Mouse (Mus musculus) limb, embryonic 10.5 days (tissue): ENCODE data around the gene Kansl2. TPM values are rescaled to one million over a fixed set of nuclear protein-coding genes. Genes with fewer than 3 reads are reported as not detected.

Experiments
- DNase-seq: peaks from one replicate; pipeline ENCODE4 v3.0.0-alpha.2; 2017; ENCODE audit warnings: low spot score
- H3K27ac ChIP-seq: fragments of 300-500 bp; sonication (generic); 2 replicates; pipeline ENCODE4 v1.5.1; 2016; ENCODE audit warnings: mild to moderate bottlenecking
- H3K27me3 ChIP-seq: fragments of 300-500 bp; sonication (generic); 2 replicates; pipeline ENCODE4 v1.6.1; 2016; ENCODE audit warnings: low read depth, mild to moderate bottlenecking; ENCODE audit not compliant: poor library complexity, severe bottlenecking
- H3K36me3 ChIP-seq: fragments of 300-500 bp; sonication (generic); 2 replicates; pipeline ENCODE4 v1.6.1; 2016; ENCODE audit warnings: mild to moderate bottlenecking, moderate library complexity
- H3K4me1 ChIP-seq: fragments of 300-500 bp; sonication (generic); 2 replicates; pipeline ENCODE4 v1.6.1; 2016
- H3K4me3 ChIP-seq: fragments of 300-500 bp; sonication (generic); 2 replicates; pipeline ENCODE4 v1.5.1; 2016; ENCODE audit warnings: mild to moderate bottlenecking, moderate library complexity
- H3K9me3 ChIP-seq: fragments of 300-500 bp; sonication (generic); replicated peaks from 2 replicates; pipeline ENCODE4 v1.6.1; 2016; ENCODE audit warnings: mild to moderate bottlenecking
- WGBS: fragments of 180-500 bp; shearing (Covaris S2); methylation state at CpG from one replicate; pipeline ENCODE4 v1.1.7; 2016; 5-methylcytosine and 5-hydroxymethylcytosine counted together
- microRNA-seq: library from miRNA; unstranded; fragments of <30 nt; microRNA quantifications from one replicate; pipeline ENCODE4, GENCODE M21; 2017
- polyA plus RNA-seq: library from polyadenylated mRNA; unstranded; fragments of >200 nt; fragmentation: Nextera tagmentation; extraction: Ambion mirVana; gene quantifications from 2 replicates; pipeline ENCODE4 v1.2.1, GENCODE M21; 2016

Gene Kansl2
- polyA plus RNA-seq, 1 experiment from 2014 or later, result 181 TPM

GRCm38 (mm10) chr15:98475382-98475781 is 58.7 kb downstream of the Kansl2 start:
- no peaks in the 10 kb centered on the region for H3K9me3 ChIP-seq
- WGBS, result 55% methylated on average over 10 of the region's 10 CpGs
- peak; percentile 56 for DNase-seq
- no peaks in the 10 kb centered on the region for H3K27me3 ChIP-seq
- no peak overlapping the region for H3K27ac ChIP-seq
- H3K4me1 ChIP-seq, result no peaks in the 10 kb centered on the region
- no peaks in the 10 kb centered on the region for H3K36me3 ChIP-seq
- H3K4me3 ChIP-seq, result no peak overlapping the region

GRCm38 (mm10) chr15:98474958-98475357 is 59.1 kb downstream of the Kansl2 start:
- H3K4me3 ChIP-seq, result no peak overlapping the region
- H3K27me3 ChIP-seq, result no peaks in the 10 kb centered on the region
- no peaks in the 10 kb centered on the region for H3K36me3 ChIP-seq
- H3K27ac ChIP-seq, result no peak overlapping the region
- H3K4me1 ChIP-seq, result no peaks in the 10 kb centered on the region
- DNase-seq, result no peak
- 85% methylated on average over 10 of the region's 10 CpGs for WGBS
- H3K9me3 ChIP-seq, result no peaks in the 10 kb centered on the region

GRCm38 (mm10) chr15:98471539-98471938 is 62.5 kb downstream of the Kansl2 start:
- H3K27ac ChIP-seq, result no peak overlapping the region
- no peaks in the 10 kb centered on the region for H3K4me1 ChIP-seq
- 94% methylated on average over 13 of the region's 13 CpGs for WGBS
- H3K36me3 ChIP-seq, result no peaks in the 10 kb centered on the region
- H3K27me3 ChIP-seq, result no peaks in the 10 kb centered on the region
- no peak for DNase-seq
- H3K9me3 ChIP-seq, result no peaks in the 10 kb centered on the region
- no peak overlapping the region for H3K4me3 ChIP-seq

- no peak for DNase-seq
- Histone ChIP-seq H3K4me1 (no peaks in the 10 kb centered on the region), H3K4me3 (no peak within 1 kb of the TSS), H3K27ac (no peak within 1 kb of the TSS), H3K27me3 (no peaks in the 10 kb centered on the region), H3K9me3 (no peaks in the 10 kb centered on the region), H3K36me3 (no peaks in the 10 kb centered on the region)
- 90% methylated on average over 4 of the region's 4 CpGs for WGBS
Observed at GRCm38 (mm10) chr15:98469596-98469995, 64.5 kb downstream of the Kansl2 start, which contains the start of gene OR5BS1P. OR5BS1P (plus strand) TSS chr15:98469896.

Small RNA genes lying within 50 kb of the gene (microRNA-seq; reads per million reads assigned to microRNA genes)
- gene Mir1291, result 1.8 reads per million

Other genes starting within 250 kb of the Kansl2 start
- gene Zfp641, start 238.1 kb downstream of the Kansl2 start, polyA plus RNA-seq, result 0.08 and 0.11 TPM in 2 replicates
- not detected in 2 replicates for gene Olfr285, start 216.9 kb downstream of the Kansl2 start, polyA plus RNA-seq
- not detected in 2 replicates for gene Olfr284, start 193.3 kb downstream of the Kansl2 start, polyA plus RNA-seq
- not detected in 2 replicates for gene Olfr283, start 153.3 kb downstream of the Kansl2 start, polyA plus RNA-seq
- gene Olfr282, start 103.0 kb downstream of the Kansl2 start, polyA plus RNA-seq, result not detected in 2 replicates
- not detected in 2 replicates for gene Olfr281, start 81.7 kb downstream of the Kansl2 start, polyA plus RNA-seq
- gene OR5BS1P, start 64.4 kb downstream of the Kansl2 start, polyA plus RNA-seq, result not detected in 2 replicates
- 0.25 and 0.67 TPM in 2 replicates for gene Lalba, start 51.5 kb downstream of the Kansl2 start, polyA plus RNA-seq
- gene Olfr279, start 41.9 kb downstream of the Kansl2 start, polyA plus RNA-seq, result not detected in 2 replicates
- gene Ccnt1, start 36.7 kb upstream of the Kansl2 start, polyA plus RNA-seq, result 60.7 and 68.0 TPM in 2 replicates
- 0.28 TPM in 1 of 2 replicates, not detected in the other for gene 4930415O20Rik, start 36.7 kb upstream of the Kansl2 start, polyA plus RNA-seq
- 15.7 and 16.5 TPM in 2 replicates for gene Adcy6, start 75.8 kb upstream of the Kansl2 start, polyA plus RNA-seq
- gene Cacnb3, start 96.6 kb upstream of the Kansl2 start, polyA plus RNA-seq, result 16.6 and 24.2 TPM in 2 replicates
- gene Ddx23, start 128.6 kb upstream of the Kansl2 start, polyA plus RNA-seq, result 21.8 and 25.4 TPM in 2 replicates
- 0.38 and 0.62 TPM in 2 replicates for gene Rnd1, start 143.2 kb upstream of the Kansl2 start, polyA plus RNA-seq
- 0.34 and 0.64 TPM in 2 replicates for gene Ccdc65, start 173.9 kb upstream of the Kansl2 start, polyA plus RNA-seq
- 26.8 and 28.9 TPM in 2 replicates for gene Fkbp11, start 193.9 kb upstream of the Kansl2 start, polyA plus RNA-seq
- 44.3 and 49.1 TPM in 2 replicates for gene Arf3, start 228.9 kb upstream of the Kansl2 start, polyA plus RNA-seq
- 0.62 and 0.99 TPM in 2 replicates for gene Wnt10b, start 243.9 kb upstream of the Kansl2 start, polyA plus RNA-seq